Mouse (Mus musculus): ENCODE data around the gene Adam11.

GRCm38 (mm10) chr11:102754416-102754815, 6.8 kb upstream of the Adam11 start:
- TF ChIP-seq CTCF (IDR thresholded peaks at IDR 0.05) (no peak), EP300 (IDR thresholded peaks at IDR 0.05) (no peak)

Data from lung, postnatal 0 days (tissue).